In the genomic region with DNA sequence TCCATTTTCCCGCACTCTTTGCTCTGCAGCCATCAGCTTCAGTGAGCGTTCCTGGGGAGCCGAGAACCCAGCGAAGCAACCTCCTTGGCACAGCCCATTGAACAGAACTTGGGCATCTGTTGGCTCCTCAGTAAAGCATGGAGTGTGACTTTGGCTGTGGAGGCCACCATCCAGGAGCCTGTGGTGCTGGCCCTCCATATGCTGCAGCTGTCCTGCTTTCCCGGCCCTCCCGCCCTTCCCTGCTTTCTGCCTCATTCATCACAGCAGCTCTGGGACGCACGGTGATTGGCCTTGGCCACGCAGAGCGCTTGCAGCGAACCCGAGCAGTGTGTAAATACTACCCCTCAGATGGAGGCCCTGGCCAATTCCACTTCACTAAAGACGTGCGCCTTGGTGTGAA, we compare ENCODE assay signal across 11 mouse cellular contexts. TPM values are rescaled to one million over a fixed set of nuclear protein-coding genes. Genes with fewer than 3 reads are reported as not detected.
DNase-seq lines count a peak whose midpoint lies in the region; ATAC-seq and TF ChIP-seq lines count a peak whose summit lies in the region.
"Had no signal": no experiment of that assay in that cellular context is flagged by ENCODE, and none has a peak within 500 bp of the region (broad histone marks: within the 10 kb centered on the region; RNA-seq: fewer than 3 reads in every experiment).

No protein-coding gene starts in this region.

- H3K27ac ChIP-seq in intestine, embryonic 15.5 days = no peak overlapping the region
- no peak overlapping the region for H3K27ac ChIP-seq in intestine, postnatal 0 days (ENCODE audit: low read depth, low read length)
- no peak overlapping the region for H3K27ac ChIP-seq in hindbrain, postnatal 0 days
- H3K27ac ChIP-seq: heart, embryonic 13.5 days; liver, embryonic 13.5 days had no signal

- H3K4me1 ChIP-seq in intestine, embryonic 15.5 days (replicated peaks) = peaks cover 3% of the 10 kb centered on the region; the same call in 1 of the 2 replicates
- no peaks in the 10 kb centered on the region; the same call in 1 of the 2 replicates for H3K4me1 ChIP-seq in intestine, postnatal 0 days (replicated peaks; ENCODE audit: control insufficient read depth, insufficient read depth, low read length)
- no peaks in the 10 kb centered on the region for H3K4me1 ChIP-seq in hindbrain, postnatal 0 days (ENCODE audit: insufficient read depth, low read length)

- H3K36me3 ChIP-seq in intestine, embryonic 15.5 days = 0 out of 2 replicates have a peak, but pooled peaks cover 3% of the 10 kb centered on the region
- peaks cover 10% of the 10 kb centered on the region; the same call in 1 of the 2 replicates for H3K36me3 ChIP-seq in intestine, postnatal 0 days (ENCODE audit: control insufficient read depth, insufficient read depth)
- no peaks in the 10 kb centered on the region for H3K36me3 ChIP-seq in hindbrain, postnatal 0 days (ENCODE audit: insufficient read depth, low read length)

- H3K4me3 ChIP-seq in intestine, embryonic 15.5 days (replicated peaks) = no peak overlapping the region
- H3K4me3 ChIP-seq in intestine, postnatal 0 days (ENCODE audit: low read depth, low read length) = no peak overlapping the region
- no peak overlapping the region for H3K4me3 ChIP-seq in hindbrain, postnatal 0 days (ENCODE audit: low read length)
- H3K4me3 ChIP-seq: erythroblast, embryonic 14.5 days; heart, embryonic 13.5 days; liver, embryonic 13.5 days had no signal

- no peak for TF ChIP-seq CTCF in intestine, postnatal 0 days (IDR thresholded peaks at IDR 0.05; ENCODE audit: low read depth)
- TF ChIP-seq CTCF in brain, embryonic 14.5 days (IDR thresholded peaks at IDR 0.05; ENCODE audit: borderline replicate concordance, extremely low read depth, insufficient read depth, insufficient read length) = no peak
- TF ChIP-seq CTCF in hindbrain, postnatal 0 days (IDR thresholded peaks at IDR 0.05; ENCODE audit: low read depth) = no peak

- no peak overlapping the region for H3K9ac ChIP-seq in intestine, embryonic 15.5 days
- no peak overlapping the region for H3K9ac ChIP-seq in intestine, postnatal 0 days (ENCODE audit: low read depth, low read length)
- H3K9ac ChIP-seq in hindbrain, postnatal 0 days (replicated peaks; ENCODE audit: low read length) = no peak overlapping the region
- H3K9ac ChIP-seq: heart, embryonic 13.5 days; liver, embryonic 13.5 days had no signal

- no peak for TF ChIP-seq POLR2A in brain, embryonic 14.5 days (IDR thresholded peaks at IDR 0.05; ENCODE audit: borderline replicate concordance, extremely low read depth, insufficient read depth, insufficient read length, poor library complexity, severe bottlenecking)

- H3K4me2 ChIP-seq in intestine, embryonic 15.5 days (replicated peaks) = no peak overlapping the region
- H3K4me2 ChIP-seq in intestine, postnatal 0 days (replicated peaks; ENCODE audit: low read depth) = no peak overlapping the region
- no peak overlapping the region for H3K4me2 ChIP-seq in hindbrain, postnatal 0 days (ENCODE audit: low read depth, low read length)
- H3K4me2 ChIP-seq: heart, embryonic 13.5 days; liver, embryonic 13.5 days had no signal

- WGBS in intestine, embryonic 15.5 days = 78% methylated on average over 14 of the region's 14 CpGs
- WGBS in intestine, postnatal 0 days = 81% methylated on average over 14 of the region's 14 CpGs
- 55% methylated on average over 14 of the region's 14 CpGs for WGBS in hindbrain, postnatal 0 days

- no peaks in the 10 kb centered on the region for H3K9me3 ChIP-seq in intestine, embryonic 15.5 days
- H3K9me3 ChIP-seq in intestine, postnatal 0 days (ENCODE audit: control insufficient read depth) = no peaks in the 10 kb centered on the region
- no peaks in the 10 kb centered on the region for H3K9me3 ChIP-seq in hindbrain, postnatal 0 days (ENCODE audit: low read length)
- H3K9me3 ChIP-seq: heart, embryonic 13.5 days; liver, embryonic 13.5 days had no signal

- H3K27me3 ChIP-seq in intestine, embryonic 15.5 days (replicated peaks) = no peaks in the 10 kb centered on the region
- H3K27me3 ChIP-seq in intestine, postnatal 0 days (replicated peaks; ENCODE audit: control insufficient read depth, insufficient read depth, low read length) = no peaks in the 10 kb centered on the region
- no peaks in the 10 kb centered on the region for H3K27me3 ChIP-seq in hindbrain, postnatal 0 days (ENCODE audit: insufficient read depth, low read length)
- H3K27me3 ChIP-seq: heart, embryonic 13.5 days; liver, embryonic 13.5 days had no signal

- peak; percentile 36 for DNase-seq in brain, embryonic 14.5 days (ENCODE audit: low read depth)
- DNase-seq in cerebellum, adult 8-10 months = peak; percentile 66
- peak; percentile 78 for DNase-seq in hindbrain, postnatal 0 days (ENCODE audit: low spot score)
- DNase-seq in frontal cortex, postnatal 14 days (ENCODE audit: low spot score in 2 of 2) = no peak
- no peak for DNase-seq in right cerebral cortex, postnatal 4 days
- DNase-seq: liver, embryonic 13.5 days; thymus, postnatal 25 days had no signal

- peak; percentile 52 for ATAC-seq in intestine, embryonic 15.5 days
- ATAC-seq in intestine, postnatal 0 days = no peak
- ATAC-seq in hindbrain, postnatal 0 days = peak; percentile 94

RNA-seq across cellular contexts. Expression of gene Mrps27, which starts 14.3 kb away (rescaled TPM):
- polyA plus RNA-seq in intestine, embryonic 15.5 days (2015; fragmentation: Nextera tagmentation; extraction: Ambion mirVana) = 71.4 and 72.2 TPM in 2 replicates
- 17.2 and 17.4 TPM in 2 replicates for polyA plus RNA-seq in intestine, postnatal 0 days (2015; fragmentation: Nextera tagmentation; extraction: Ambion mirVana)
- polyA plus RNA-seq in brain, embryonic 14.5 days (2012; rRNA removed) = 25.2 and 28.0 TPM in 2 replicates
- total RNA-seq in hindbrain, postnatal 0 days (2014; rRNA removed) = 16.2 and 17.5 TPM in 2 replicates
- 41.3 and 41.7 TPM in 2 replicates for polyA plus RNA-seq in hindbrain, postnatal 0 days (2015; fragmentation: Nextera tagmentation; extraction: Ambion mirVana)

RNA-seq across cellular contexts. Expression of gene Ptcd2, which starts 14.4 kb away (rescaled TPM):
- 54.8 and 62.3 TPM in 2 replicates for polyA plus RNA-seq in intestine, embryonic 15.5 days (2015; fragmentation: Nextera tagmentation; extraction: Ambion mirVana)
- polyA plus RNA-seq in intestine, postnatal 0 days (2015; fragmentation: Nextera tagmentation; extraction: Ambion mirVana) = 28.3 and 28.5 TPM in 2 replicates
- 26.8 and 28.6 TPM in 2 replicates for polyA plus RNA-seq in brain, embryonic 14.5 days (2012; rRNA removed)
- total RNA-seq in hindbrain, postnatal 0 days (2014; rRNA removed) = 29.3 and 38.2 TPM in 2 replicates
- polyA plus RNA-seq in hindbrain, postnatal 0 days (2015; fragmentation: Nextera tagmentation; extraction: Ambion mirVana) = 51.2 and 52.8 TPM in 2 replicates

Comparison
In these comparisons a context has a peak if more than half of its experiments do, and no peak if none do; other contexts are left out.
1. DNase-seq: peak in brain, embryonic 14.5 days (single experiment), cerebellum, adult 8-10 months (single experiment) and hindbrain, postnatal 0 days (single experiment); none in frontal cortex, postnatal 14 days (0 of 2) and right cerebral cortex, postnatal 4 days (single experiment).